ENCODE assay signal across 20 mouse cellular contexts in the genomic region with DNA sequence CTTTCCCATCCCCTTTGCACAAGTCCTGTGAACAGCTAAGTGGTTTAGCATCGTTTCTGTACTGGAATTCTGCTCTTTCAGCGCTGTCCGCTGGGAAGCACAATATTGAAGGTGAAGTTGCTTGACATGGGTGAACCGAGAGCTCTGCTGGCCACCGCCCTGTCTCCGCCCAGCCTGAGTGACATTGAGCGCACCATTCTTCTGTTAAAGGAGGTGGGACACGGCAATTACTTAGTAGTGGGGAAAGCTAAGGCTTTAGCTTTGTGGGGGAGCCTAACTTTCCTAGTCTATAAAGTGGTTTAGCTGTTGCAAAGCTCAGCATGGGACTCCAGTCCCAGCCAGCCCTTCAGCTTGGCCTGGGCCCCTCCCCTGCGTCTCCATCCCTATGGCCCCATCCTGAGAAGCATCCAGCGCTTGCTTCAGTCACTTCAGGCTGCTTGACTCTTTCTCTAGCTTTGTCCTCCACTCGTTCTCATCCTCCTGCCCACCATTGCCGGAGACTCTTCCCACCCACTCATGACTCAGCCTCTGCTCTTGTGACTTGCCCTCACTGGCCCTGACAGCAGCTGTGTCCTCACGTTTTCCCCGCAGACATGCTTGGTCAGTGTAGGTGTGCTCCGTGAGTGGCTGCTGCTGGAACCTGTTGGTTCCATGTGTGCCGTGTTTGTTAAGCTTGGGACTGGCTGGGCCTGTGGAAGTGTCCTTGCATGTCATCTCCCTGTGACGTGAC. TPM values are rescaled to one million over a fixed set of nuclear protein-coding genes. Genes with fewer than 3 reads are reported as not detected.
"Had no signal": no experiment of that assay in that cellular context is flagged by ENCODE, and none has a peak within 500 bp of the region (broad histone marks: within the 10 kb centered on the region; RNA-seq: fewer than 3 reads in every experiment).

No protein-coding gene starts in this region.

- H3K27me3 ChIP-seq: midbrain, embryonic 13.5 days; neural tube, embryonic 12.5 days; stomach, embryonic 15.5 days had no signal

- ATAC-seq: midbrain, embryonic 13.5 days; midbrain, embryonic 16.5 days had no signal

- H3K27ac ChIP-seq: midbrain, embryonic 13.5 days; neural tube, embryonic 12.5 days; stomach, embryonic 15.5 days had no signal

- H3K4me1 ChIP-seq: midbrain, embryonic 13.5 days; neural tube, embryonic 12.5 days; stomach, embryonic 15.5 days had no signal

- H3K4me2 ChIP-seq: lung, embryonic 14.5 days; midbrain, embryonic 11.5 days; midbrain, embryonic 13.5 days; neural tube, embryonic 12.5 days; stomach, embryonic 15.5 days had no signal

- H3K36me3 ChIP-seq: midbrain, embryonic 13.5 days; neural tube, embryonic 12.5 days; stomach, embryonic 15.5 days had no signal

- DNase-seq: lung, adult 18-20 months; lung, embryonic 14.5 days; lung, postnatal 10 days; lung, postnatal 4 days; right cerebral cortex, postnatal 14 days; thymus, adult 18-20 months; thymus, postnatal 14 days; thymus, postnatal 36 days had no signal

- H3K4me3 ChIP-seq: midbrain, embryonic 13.5 days; neural tube, embryonic 12.5 days; stomach, embryonic 15.5 days had no signal

- H3K9ac ChIP-seq: lung, embryonic 14.5 days; midbrain, embryonic 13.5 days; neural tube, embryonic 12.5 days; stomach, embryonic 15.5 days had no signal

- H3K9me3 ChIP-seq: stomach, embryonic 15.5 days had no signal

RNA-seq across cellular contexts. Expression of gene Rd3l, which starts 43.6 kb away (rescaled TPM):
- total RNA-seq: megakaryocyte, adult 5-6 weeks; megakaryocyte-erythroid progenitor cell, adult 5-6 weeks; neutrophil, adult 5-6 weeks had no signal
- polyA plus RNA-seq: lung, embryonic 14.5 days; lung, embryonic 16.5 days; midbrain, embryonic 11.5 days; midbrain, embryonic 13.5 days; midbrain, embryonic 16.5 days; neural tube, embryonic 12.5 days; neural tube, embryonic 14.5 days; spleen, adult 2 months; stomach, embryonic 15.5 days; thymus, postnatal 0 days had no signal

RNA-seq across cellular contexts. Expression of gene Tdrd9, which starts 53.4 kb away (rescaled TPM):
- total RNA-seq: megakaryocyte-erythroid progenitor cell, adult 5-6 weeks; neutrophil, adult 5-6 weeks had no signal
- polyA plus RNA-seq: spleen, adult 2 months had no signal
